Mouse (Mus musculus): ENCODE results near the gene Pfpl. TPM values are rescaled to one million over a fixed set of nuclear protein-coding genes. Genes with fewer than 3 reads are reported as not detected.
A peak's percentile ranks its signal among the peaks of the same experiment; 100 is the strongest.

Pfpl gene
- total and polyA plus RNA-seq, 2 experiments from 2014 or later, result not detected

- Histone ChIP-seq H3K4me2 (ENCODE audit: low read depth, low read length) (no peak overlapping the region), H3K4me1 (ENCODE audit: insufficient read depth, low read length) (no peaks in the 10 kb centered on the region), H3K27me3 (ENCODE audit: insufficient read depth, low read length) (no peaks in the 10 kb centered on the region), H3K9me3 (ENCODE audit: low read length) (no peaks in the 10 kb centered on the region), H3K36me3 (ENCODE audit: insufficient read depth, low read length) (peaks cover 9% of the 10 kb centered on the region; the same call in 1 of the 2 replicates), H3K9ac (replicated peaks; ENCODE audit: low read length) (no peak overlapping the region), H3K27ac (no peak overlapping the region), H3K4me3 (ENCODE audit: low read length) (no peak overlapping the region)
- WGBS, result 75% methylated on average over 5 of the region's 5 CpGs
- ATAC-seq (no peak), DNase-seq (ENCODE audit: low spot score) (no peak)
- no peak for TF ChIP-seq CTCF (IDR thresholded peaks at IDR 0.05; ENCODE audit: low read depth)
Measured at GRCm38 (mm10) chr19:12464127-12464526, 36.4 kb downstream of the Pfpl start.

- Histone ChIP-seq H3K4me1 (ENCODE audit: insufficient read depth, low read length) (no peaks in the 10 kb centered on the region), H3K27me3 (ENCODE audit: insufficient read depth, low read length) (no peaks in the 10 kb centered on the region), H3K27ac (no peak overlapping the region), H3K4me2 (ENCODE audit: low read depth, low read length) (no peak overlapping the region), H3K36me3 (ENCODE audit: insufficient read depth, low read length) (peaks cover 14% of the 10 kb centered on the region; the same call in 1 of the 2 replicates), H3K9ac (replicated peaks; ENCODE audit: low read length) (no peak overlapping the region), H3K4me3 (ENCODE audit: low read length) (no peak overlapping the region), H3K9me3 (ENCODE audit: low read length) (no peaks in the 10 kb centered on the region)
- WGBS, result 73% methylated on average over 4 of the region's 4 CpGs
- DNase-seq (ENCODE audit: low spot score), result no peak
- ATAC-seq, result no peak
- no peak for TF ChIP-seq CTCF (IDR thresholded peaks at IDR 0.05; ENCODE audit: low read depth)
Measured at GRCm38 (mm10) chr19:12464674-12465073, 37.0 kb downstream of the Pfpl start.

- ATAC-seq, result no peak
- WGBS, result 94% methylated on average over 10 of the region's 10 CpGs
- no peaks in the 10 kb centered on the region for H3K4me1 ChIP-seq (ENCODE audit: insufficient read depth, low read length)
Measured at GRCm38 (mm10) chr19:12465530-12466144, 37.9 kb downstream of the Pfpl start.

GRCm38 (mm10) chr19:12466204-12466603, 38.5 kb downstream of the Pfpl start:
- peak; percentile 68 for ATAC-seq
- no peak overlapping the region for H3K9ac ChIP-seq (replicated peaks; ENCODE audit: low read length)
- no peak overlapping the region for H3K4me2 ChIP-seq (ENCODE audit: low read depth, low read length)
- H3K9me3 ChIP-seq (ENCODE audit: low read length), result no peaks in the 10 kb centered on the region
- H3K4me3 ChIP-seq (ENCODE audit: low read length), result no peak overlapping the region
- peak; percentile 76 for DNase-seq (ENCODE audit: low spot score)
- H3K36me3 ChIP-seq (ENCODE audit: insufficient read depth, low read length), result peaks cover 15% of the 10 kb centered on the region; the same call in 1 of the 2 replicates
- H3K27me3 ChIP-seq (ENCODE audit: insufficient read depth, low read length), result no peaks in the 10 kb centered on the region
- no peaks in the 10 kb centered on the region for H3K4me1 ChIP-seq (ENCODE audit: insufficient read depth, low read length)
- WGBS, result 22% methylated on average over 7 of the region's 7 CpGs
- TF ChIP-seq CTCF (IDR thresholded peaks at IDR 0.05; ENCODE audit: low read depth), result peak; percentile 92
- H3K27ac ChIP-seq, result peak overlapping the region; percentile 60; the same call in 1 of the 2 replicates

More at GRCm38 (mm10) chr19:12465530-12466144, 37.9 kb downstream of the Pfpl start:
- no peaks in the 10 kb centered on the region for H3K9me3 ChIP-seq (ENCODE audit: low read length)
- H3K4me3 ChIP-seq (ENCODE audit: low read length), result no peak overlapping the region
- H3K4me2 ChIP-seq (ENCODE audit: low read depth, low read length), result no peak overlapping the region
- H3K9ac ChIP-seq (replicated peaks; ENCODE audit: low read length), result no peak overlapping the region
- H3K27ac ChIP-seq, result no peak overlapping the region
- H3K36me3 ChIP-seq (ENCODE audit: insufficient read depth, low read length), result peaks cover 15% of the 10 kb centered on the region; the same call in 1 of the 2 replicates
- TF ChIP-seq CTCF (IDR thresholded peaks at IDR 0.05; ENCODE audit: low read depth), result no peak
- no peak for DNase-seq (ENCODE audit: low spot score)
- no peaks in the 10 kb centered on the region for H3K27me3 ChIP-seq (ENCODE audit: insufficient read depth, low read length)

- Histone ChIP-seq H3K4me1 (ENCODE audit: insufficient read depth, low read length) (no peaks in the 10 kb centered on the region), H3K4me2 (ENCODE audit: low read depth, low read length) (no peak overlapping the region), H3K9me3 (ENCODE audit: low read length) (no peaks in the 10 kb centered on the region), H3K9ac (replicated peaks; ENCODE audit: low read length) (no peak overlapping the region), H3K4me3 (ENCODE audit: low read length) (no peak overlapping the region), H3K36me3 (ENCODE audit: insufficient read depth, low read length) (peaks cover 16% of the 10 kb centered on the region; the same call in 1 of the 2 replicates), H3K27ac (no peak overlapping the region), H3K27me3 (ENCODE audit: insufficient read depth, low read length) (no peaks in the 10 kb centered on the region)
- 80% methylated on average over 5 of the region's 5 CpGs for WGBS
- DNase-seq (ENCODE audit: low spot score), result peak; percentile 73
- TF ChIP-seq CTCF (IDR thresholded peaks at IDR 0.05; ENCODE audit: low read depth), result peak; percentile 71
- ATAC-seq, result peak; percentile 13; the same call in 1 of the 2 replicates
Measured at GRCm38 (mm10) chr19:12467436-12467835, 39.7 kb downstream of the Pfpl start.

- no peak for ATAC-seq
- peaks cover 25% of the 10 kb centered on the region; the same call in 1 of the 2 replicates for H3K36me3 ChIP-seq (ENCODE audit: insufficient read depth, low read length)
Measured at GRCm38 (mm10) chr19:12471866-12472265, 44.2 kb downstream of the Pfpl start.

GRCm38 (mm10) chr19:12472381-12472976, 44.8 kb downstream of the Pfpl start:
- 85% methylated on average over 5 of the region's 5 CpGs for WGBS
- Histone ChIP-seq H3K9ac (replicated peaks; ENCODE audit: low read length) (no peak overlapping the region), H3K4me1 (ENCODE audit: insufficient read depth, low read length) (no peaks in the 10 kb centered on the region), H3K9me3 (ENCODE audit: low read length) (no peaks in the 10 kb centered on the region), H3K4me3 (ENCODE audit: low read length) (no peak overlapping the region), H3K4me2 (ENCODE audit: low read depth, low read length) (no peak overlapping the region), H3K36me3 (ENCODE audit: insufficient read depth, low read length) (peaks cover 28% of the 10 kb centered on the region; the same call in 1 of the 2 replicates), H3K27ac (no peak overlapping the region), H3K27me3 (ENCODE audit: insufficient read depth, low read length) (no peaks in the 10 kb centered on the region)
- no peak for TF ChIP-seq CTCF (IDR thresholded peaks at IDR 0.05; ENCODE audit: low read depth)
- no peak for ATAC-seq
- DNase-seq (ENCODE audit: low spot score), result no peak

More at GRCm38 (mm10) chr19:12471866-12472265, 44.2 kb downstream of the Pfpl start:
- H3K4me2 ChIP-seq (ENCODE audit: low read depth, low read length), result no peak overlapping the region
- H3K4me1 ChIP-seq (ENCODE audit: insufficient read depth, low read length), result no peaks in the 10 kb centered on the region
- no peak overlapping the region for H3K4me3 ChIP-seq (ENCODE audit: low read length)
- no peak for DNase-seq (ENCODE audit: low spot score)
- no peak overlapping the region for H3K9ac ChIP-seq (replicated peaks; ENCODE audit: low read length)
- no peak for TF ChIP-seq CTCF (IDR thresholded peaks at IDR 0.05; ENCODE audit: low read depth)
- H3K27ac ChIP-seq, result no peak overlapping the region
- 46% methylated on average over 3 of the region's 3 CpGs for WGBS
- H3K27me3 ChIP-seq (ENCODE audit: insufficient read depth, low read length), result no peaks in the 10 kb centered on the region
- no peaks in the 10 kb centered on the region for H3K9me3 ChIP-seq (ENCODE audit: low read length)
